Mouse (Mus musculus): ENCODE measurements around the gene Emc7. TPM values are rescaled to one million over a fixed set of nuclear protein-coding genes. Genes with fewer than 3 reads are reported as not detected.

The Emc7 gene
- 10 to 100 TPM in 1 of 2 experiments, 1 to 10 TPM in 1; 4.5 to 11.0 TPM for polyA plus RNA-seq (2012; fragmentation: generic; extraction: Trizol)

GRCm38 (mm10) chr2:112454862-112455564, at the start of gene Emc7:
Gene Emc7 (plus strand): TSS chr2:112454997.

GRCm38 (mm10) chr2:112480669-112481068, 25.9 kb downstream of the Emc7 start, which contains the start of gene Chrm5:
Gene Chrm5 (minus strand): TSS chr2:112480769.

GRCm38 (mm10) chr2:112492856-112493538, 38.2 kb downstream of the Emc7 start, which contains the start of gene Aven:
Gene Aven (plus strand): TSS chr2:112492964.

Other genes starting within 250 kb of the Emc7 start
- gene Lpcat4, start 215.5 kb upstream of the Emc7 start, polyA plus RNA-seq (2012; fragmentation: generic; extraction: Trizol), result 10 to 100 TPM in 1 of 2 experiments, 1 to 10 TPM in 1; 9.9 to 19.1 TPM
- gene Nutm1, start 195.7 kb upstream of the Emc7 start, polyA plus RNA-seq (2012; fragmentation: generic; extraction: Trizol), result not detected
- gene Nop10, start 193.1 kb upstream of the Emc7 start, polyA plus RNA-seq (2012; fragmentation: generic; extraction: Trizol), result 100 to 1,000 TPM; 102 to 154 TPM
- gene Slc12a6, start 189.2 kb upstream of the Emc7 start, polyA plus RNA-seq (2012; fragmentation: generic; extraction: Trizol), result 1 to 10 TPM in 1 of 2 experiments, under 1 TPM in 1; 0.42 to 5.9 TPM
- not detected for gene Gm21985, start 188.7 kb upstream of the Emc7 start, polyA plus RNA-seq (2012; fragmentation: generic; extraction: Trizol)
- gene Emc4, start 87.0 kb upstream of the Emc7 start, polyA plus RNA-seq (2012; fragmentation: generic; extraction: Trizol), result 10 to 100 TPM; 56.5 to 98.0 TPM
- 1 to 10 TPM in 1 of 2 experiments, under 1 TPM in 1; 0.49 to 2.3 TPM for gene Katnbl1, start 75.8 kb upstream of the Emc7 start, polyA plus RNA-seq (2012; fragmentation: generic; extraction: Trizol)
- gene Chrm5, start 25.8 kb downstream of the Emc7 start, polyA plus RNA-seq (2012; fragmentation: generic; extraction: Trizol), result under 1 TPM in 1 of 2 experiments, not detected in 1; 0.05 TPM
- 10 to 100 TPM in 1 of 2 experiments, 1 to 10 TPM in 1; 8.4 to 15.0 TPM for gene Aven, start 38.0 kb downstream of the Emc7 start, polyA plus RNA-seq (2012; fragmentation: generic; extraction: Trizol)

All from C3H10T1/2 (cell line).